Comparison of ENCODE assay signal across 8 mouse cellular contexts in the genomic region with DNA sequence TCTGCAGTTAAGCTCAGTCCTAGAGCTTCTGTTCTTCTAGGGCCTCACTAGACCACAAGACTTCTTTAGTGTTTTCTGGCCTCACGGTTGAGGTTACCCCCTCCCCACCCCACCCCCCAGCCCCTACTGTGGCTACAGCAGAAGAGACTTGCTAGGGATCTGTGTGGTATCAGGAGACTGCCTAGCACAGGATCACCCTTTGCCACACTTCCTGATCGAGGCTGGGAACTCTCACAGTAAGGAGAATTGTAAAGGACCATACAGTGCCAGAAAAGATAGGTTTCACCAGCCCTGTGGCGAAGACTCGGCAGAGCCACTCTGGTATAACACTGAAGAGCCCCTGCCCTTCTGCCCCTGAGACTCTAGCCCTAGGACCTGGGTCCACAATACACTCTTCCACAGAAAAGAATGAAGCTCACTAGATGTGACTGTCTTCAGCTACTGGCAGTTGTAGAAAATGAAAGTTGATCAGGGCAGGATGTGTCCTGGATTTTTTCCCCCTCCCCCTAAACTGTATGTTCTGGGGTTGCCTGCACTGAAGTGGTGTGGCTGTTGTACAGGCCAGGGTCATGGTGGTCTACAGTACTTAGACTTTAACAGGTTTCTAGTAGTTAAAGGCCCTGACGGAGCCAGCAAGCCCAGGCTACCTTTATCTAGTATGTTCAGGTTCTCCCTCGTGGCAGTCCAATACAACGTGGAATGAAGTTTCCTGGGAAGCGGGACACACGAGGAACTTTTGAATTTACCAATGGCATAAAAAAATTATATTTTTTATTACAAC.
DNase-seq lines count a peak whose midpoint lies in the region; ATAC-seq and TF ChIP-seq lines count a peak whose summit lies in the region.

No protein-coding gene starts in this region.

- peaks cover 33% of the 10 kb centered on the region for H3K4me1 ChIP-seq in embryonic facial prominence, embryonic 13.5 days
- H3K4me1 ChIP-seq in embryonic facial prominence, embryonic 10.5 days, result peaks cover 22% of the 10 kb centered on the region
- no peaks in the 10 kb centered on the region for H3K4me1 ChIP-seq in liver, postnatal 0 days (ENCODE audit: insufficient read depth)
- H3K4me1 ChIP-seq in midbrain, embryonic 15.5 days, result peaks cover 40% of the 10 kb centered on the region

- no peak for TF ChIP-seq CTCF in liver, postnatal 0 days (IDR thresholded peaks at IDR 0.05; ENCODE audit: low read depth)

- H3K4me3 ChIP-seq in embryonic facial prominence, embryonic 13.5 days, result peak overlapping the region; percentile 89
- no peak overlapping the region for H3K4me3 ChIP-seq in embryonic facial prominence, embryonic 10.5 days
- no peak overlapping the region for H3K4me3 ChIP-seq in liver, postnatal 0 days (ENCODE audit: low read depth, low read length)
- no peak overlapping the region for H3K4me3 ChIP-seq in midbrain, embryonic 15.5 days

- H3K9ac ChIP-seq in embryonic facial prominence, embryonic 13.5 days, result no peak overlapping the region
- no peak overlapping the region; the same call in 1 of the 2 replicates for H3K9ac ChIP-seq in liver, postnatal 0 days (replicated peaks)
- H3K9ac ChIP-seq in midbrain, embryonic 15.5 days, result peak overlapping the region; percentile 26

- ATAC-seq in embryonic facial prominence, embryonic 13.5 days (ENCODE audit: insufficient number of reproducible peaks, insufficient read depth, low FRiP score, low TSS enrichment, low read depth), result no peak
- ATAC-seq in liver, postnatal 0 days, result no peak
- ATAC-seq in erythroid progenitor cell, adult 5-6 weeks (replicated peaks; ENCODE audit: low FRiP score, poor library complexity, severe bottlenecking), result 0 out of 2 replicates have a peak, but pooled peaks have one; percentile 9
- ATAC-seq in midbrain, embryonic 15.5 days (replicated peaks), result no peak

- no peak for DNase-seq in embryonic facial prominence, embryonic 10.5 days (ENCODE audit: low spot score)
- no peak for DNase-seq in liver, postnatal 0 days
- no peak for DNase-seq in liver
- DNase-seq in gastrocnemius, adult 8-10 months (ENCODE audit: low spot score in 2 of 2), result no peak
- DNase-seq in embryo, embryonic 9.5 days (ENCODE audit: extremely low spot score), result no peak

- H3K4me2 ChIP-seq in embryonic facial prominence, embryonic 13.5 days, result peak overlapping the region; percentile 84
- peak overlapping the region; percentile 75; the same call in 1 of the 2 replicates for H3K4me2 ChIP-seq in liver, postnatal 0 days (ENCODE audit: low read depth, low read length)
- H3K4me2 ChIP-seq in midbrain, embryonic 15.5 days, result peak overlapping the region; percentile 66

- 63% methylated on average over 9 of the region's 9 CpGs for WGBS in embryonic facial prominence, embryonic 13.5 days
- WGBS in embryonic facial prominence, embryonic 10.5 days, result 55% methylated on average over 9 of the region's 9 CpGs
- 54% methylated on average over 9 of the region's 9 CpGs for whole genome bisulfite sequencing in liver, postnatal 0 days (ENCODE audit: insufficient replicate concordance)
- 51% methylated on average over 9 of the region's 9 CpGs for WGBS in midbrain, embryonic 15.5 days

- H3K9me3 ChIP-seq in embryonic facial prominence, embryonic 13.5 days, result no peaks in the 10 kb centered on the region
- H3K9me3 ChIP-seq in embryonic facial prominence, embryonic 10.5 days, result no peaks in the 10 kb centered on the region
- H3K9me3 ChIP-seq in liver, postnatal 0 days (ENCODE audit: low read length), result no peaks in the 10 kb centered on the region
- no peaks in the 10 kb centered on the region for H3K9me3 ChIP-seq in midbrain, embryonic 15.5 days

- H3K36me3 ChIP-seq in embryonic facial prominence, embryonic 13.5 days, result peaks cover 3% of the 10 kb centered on the region
- no peaks in the 10 kb centered on the region for H3K36me3 ChIP-seq in embryonic facial prominence, embryonic 10.5 days (replicated peaks)
- no peaks in the 10 kb centered on the region for H3K36me3 ChIP-seq in liver, postnatal 0 days (replicated peaks; ENCODE audit: insufficient read depth, low read length)
- H3K36me3 ChIP-seq in midbrain, embryonic 15.5 days (replicated peaks), result no peaks in the 10 kb centered on the region

- no peak for TF ChIP-seq EP300 in liver, postnatal 0 days (IDR thresholded peaks at IDR 0.05; ENCODE audit: low read depth)

- peak overlapping the region; percentile 95 for H3K27ac ChIP-seq in embryonic facial prominence, embryonic 13.5 days
- no peak overlapping the region for H3K27ac ChIP-seq in embryonic facial prominence, embryonic 10.5 days (replicated peaks)
- peak overlapping the region; percentile 71 for H3K27ac ChIP-seq in liver, postnatal 0 days (ENCODE audit: low read depth)
- H3K27ac ChIP-seq in midbrain, embryonic 15.5 days, result peak overlapping the region; percentile 98

- peaks cover 55% of the 10 kb centered on the region for H3K27me3 ChIP-seq in embryonic facial prominence, embryonic 13.5 days
- H3K27me3 ChIP-seq in embryonic facial prominence, embryonic 10.5 days (replicated peaks; ENCODE audit: low read depth, poor library complexity, severe bottlenecking), result peaks cover 99% of the 10 kb centered on the region
- H3K27me3 ChIP-seq in liver, postnatal 0 days (ENCODE audit: insufficient read depth, low read length), result peaks cover 45% of the 10 kb centered on the region
- H3K27me3 ChIP-seq in midbrain, embryonic 15.5 days (replicated peaks), result peaks cover 34% of the 10 kb centered on the region
